Mouse (Mus musculus): Measurements from ENCODE around the gene B9d1.

The B9d1 gene

GRCm38 (mm10) chr11:61489874-61490273, 15.1 kb upstream of the B9d1 start:
- no peak for DNase-seq (ENCODE audit: low spot score)

GRCm38 (mm10) chr11:61490944-61491520, 13.9 kb upstream of the B9d1 start:
- DNase-seq (ENCODE audit: low spot score) = no peak

GRCm38 (mm10) chr11:61492749-61493401, 12.1 kb upstream of the B9d1 start:
- no peak for DNase-seq (ENCODE audit: low spot score)

- DNase-seq (ENCODE audit: low spot score) = peak; percentile 33
Measured at GRCm38 (mm10) chr11:61493525-61494128, 11.3 kb upstream of the B9d1 start.

- peak; percentile 93 for DNase-seq (ENCODE audit: low spot score)
Measured at GRCm38 (mm10) chr11:61494129-61494997, 10.6 kb upstream of the B9d1 start, which contains the start of gene Mapk7. TSS of gene Mapk7 (minus strand) at chr11:61494406.

- DNase-seq (ENCODE audit: low spot score) = no peak
Measured at GRCm38 (mm10) chr11:61495528-61495927, 9.4 kb upstream of the B9d1 start.

GRCm38 (mm10) chr11:61497490-61497889, 7.5 kb upstream of the B9d1 start:
- DNase-seq (ENCODE audit: low spot score) = no peak

GRCm38 (mm10) chr11:61498736-61499504, 6.0 kb upstream of the B9d1 start:
- DNase-seq (ENCODE audit: low spot score) = no peak

GRCm38 (mm10) chr11:61503933-61504332, 1.0 kb upstream of the B9d1 start:
- DNase-seq (ENCODE audit: low spot score) = no peak

GRCm38 (mm10) chr11:61514953-61515352, 10.0 kb downstream of the B9d1 start:
- DNase-seq (ENCODE audit: low spot score) = no peak

- DNase-seq (ENCODE audit: low spot score) = no peak
Measured at GRCm38 (mm10) chr11:61517971-61518370, 13.0 kb downstream of the B9d1 start.

GRCm38 (mm10) chr11:61518871-61519270, 13.9 kb downstream of the B9d1 start:
- DNase-seq (ENCODE audit: low spot score) = no peak

GRCm38 (mm10) chr11:61519484-61520107, 14.7 kb downstream of the B9d1 start:
- DNase-seq (ENCODE audit: low spot score) = no peak

GRCm38 (mm10) chr11:61526872-61527271, 21.9 kb downstream of the B9d1 start:
- DNase-seq (ENCODE audit: low spot score) = no peak

- no peak for DNase-seq (ENCODE audit: low spot score)
Measured at GRCm38 (mm10) chr11:61529268-61529713, 24.3 kb downstream of the B9d1 start.

GRCm38 (mm10) chr11:61532820-61533219, 27.9 kb downstream of the B9d1 start:
- no peak for DNase-seq (ENCODE audit: low spot score)

GRCm38 (mm10) chr11:61533571-61533970, 28.6 kb downstream of the B9d1 start:
- no peak for DNase-seq (ENCODE audit: low spot score)

GRCm38 (mm10) chr11:61535530-61535929, 30.6 kb downstream of the B9d1 start:
- DNase-seq (ENCODE audit: low spot score) = no peak

- DNase-seq (ENCODE audit: low spot score) = no peak
Measured at GRCm38 (mm10) chr11:61536952-61537351, 32.0 kb downstream of the B9d1 start.

GRCm38 (mm10) chr11:61537362-61537761, 32.4 kb downstream of the B9d1 start:
- DNase-seq (ENCODE audit: low spot score) = no peak

GRCm38 (mm10) chr11:61540642-61541041, 35.7 kb downstream of the B9d1 start:
- DNase-seq (ENCODE audit: low spot score) = no peak
